Mouse (Mus musculus) megakaryocyte, adult 5-6 weeks (primary cell): ENCODE data around the gene Sel1l3. TPM values are rescaled to one million over a fixed set of nuclear protein-coding genes. Genes with fewer than 3 reads are reported as not detected.

Experiments used
- ATAC-seq: 2 replicates; pipeline ENCODE4 v1.8.0; 2016; ENCODE audit warnings: mild to moderate bottlenecking, inconsistent platforms; ENCODE audit not compliant: poor library complexity, severe bottlenecking
- total RNA-seq, 2 experiments: library from RNA; stranded (forward) in 1 of 2; stranded (reverse) in 1 of 2; fragments of 153-499, 151-499 nt in 1 of 2; fragments of 221-1000, 200-1000 nt in 1 of 2; gene quantifications; 2 replicates each; pipeline versions ENCODE4 v1.2.3 to v1.2.4; 2015 to 2017

Gene Sel1l3
- total RNA-seq, 2 experiments from 2014 or later: 0.04 TPM

DNA sequence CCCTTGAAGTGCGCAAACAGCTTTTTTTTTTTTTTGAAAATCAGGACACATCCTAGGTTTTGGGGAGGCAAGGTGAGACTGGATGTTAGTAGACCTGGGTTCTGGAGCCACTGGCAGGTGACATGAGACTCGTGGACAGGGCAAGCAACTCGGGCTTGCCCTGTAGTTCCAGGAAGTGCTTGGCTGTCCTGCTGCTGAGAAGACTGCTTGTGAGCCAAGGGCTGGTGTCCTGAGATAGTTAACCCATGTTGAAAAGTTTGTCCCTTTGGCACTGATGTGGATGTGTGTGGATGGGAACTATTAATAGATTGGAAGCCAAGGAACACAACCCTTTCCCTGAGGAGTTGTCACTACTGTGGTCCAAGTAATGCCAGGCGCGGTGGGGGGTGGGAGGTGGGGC is 635 bp upstream of the Sel1l3 start:
- ATAC-seq: no peak

DNA sequence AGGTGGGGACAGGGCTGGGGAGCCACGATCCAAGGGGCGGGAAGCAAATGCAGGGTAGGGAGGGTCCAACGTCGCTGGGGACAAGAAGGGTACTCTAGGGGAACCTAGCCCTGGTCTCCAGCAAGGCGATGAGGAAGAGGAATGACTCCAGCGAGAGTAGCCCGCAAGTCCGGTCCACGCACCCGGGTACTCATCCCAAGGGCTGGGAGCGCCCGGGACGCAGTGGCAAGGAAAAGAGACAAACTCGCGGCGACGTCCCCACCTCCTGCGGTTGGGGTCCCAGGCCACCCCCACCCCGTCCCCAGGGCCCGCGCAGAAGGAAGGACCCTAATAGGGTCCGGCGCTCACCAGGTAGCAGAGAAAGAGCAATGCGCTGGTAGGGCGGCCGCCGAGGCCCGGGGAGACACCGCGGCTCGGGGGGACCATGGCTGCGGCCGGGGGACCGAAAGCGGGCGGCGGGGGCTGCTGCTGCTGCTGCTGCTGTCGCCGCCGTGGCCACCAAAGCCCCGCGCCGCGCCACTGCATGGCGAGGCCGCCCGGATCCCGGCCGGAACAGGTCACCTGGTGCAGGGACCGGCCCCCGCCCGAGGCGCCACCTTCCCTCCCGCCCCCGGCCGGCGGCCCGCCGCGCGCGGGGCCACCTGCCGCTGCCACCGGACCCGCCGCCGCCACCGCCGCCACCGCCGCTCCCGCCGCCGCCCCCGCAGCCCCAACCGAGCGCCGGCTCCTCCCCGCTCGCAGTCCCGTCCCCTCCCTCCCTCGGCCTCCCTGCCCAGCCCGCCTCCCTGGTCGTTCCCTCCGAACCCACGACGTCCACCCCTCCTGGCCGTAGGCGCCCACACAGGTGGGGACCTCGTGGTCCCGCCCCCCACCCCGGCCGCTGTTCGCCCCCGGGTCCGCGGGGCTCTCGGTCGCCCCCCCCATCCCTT is 681 bp downstream of the Sel1l3 start:
- no peak; the same call in 1 of the 2 replicates for ATAC-seq

DNA sequence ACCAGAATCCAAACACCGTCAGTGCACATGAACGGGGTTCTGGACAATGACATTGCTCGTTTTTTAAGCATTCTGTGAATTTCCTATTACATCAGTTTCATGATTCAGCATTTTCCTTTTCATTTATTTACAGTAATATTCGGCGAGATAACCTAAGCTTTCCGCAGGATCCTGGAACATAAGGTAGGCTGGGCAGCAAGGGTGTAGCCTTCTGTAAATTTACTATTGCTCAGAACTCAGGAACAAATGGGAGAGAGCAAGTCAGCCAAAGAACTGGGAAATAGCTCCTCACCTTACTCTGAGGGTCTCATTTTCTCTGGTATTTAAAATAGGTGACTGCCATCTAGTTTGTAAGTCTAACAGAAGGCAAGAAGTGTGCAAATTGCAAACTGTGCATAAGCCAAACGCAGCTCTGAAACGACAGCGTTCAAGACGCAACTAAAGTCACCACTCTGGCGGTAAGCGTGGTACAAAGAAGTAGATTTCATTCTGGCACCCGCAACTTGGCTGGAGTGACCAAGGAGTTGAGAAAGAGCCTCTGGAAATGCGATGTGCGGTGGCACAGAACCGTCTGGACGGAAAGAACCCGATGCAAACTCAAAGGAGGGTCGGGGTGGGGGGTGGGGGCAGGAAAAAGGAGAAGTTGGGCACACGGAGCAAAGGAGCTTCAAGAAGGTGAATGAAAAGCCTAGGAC is 1.5 kb downstream of the Sel1l3 start:
- no peak for ATAC-seq

DNA sequence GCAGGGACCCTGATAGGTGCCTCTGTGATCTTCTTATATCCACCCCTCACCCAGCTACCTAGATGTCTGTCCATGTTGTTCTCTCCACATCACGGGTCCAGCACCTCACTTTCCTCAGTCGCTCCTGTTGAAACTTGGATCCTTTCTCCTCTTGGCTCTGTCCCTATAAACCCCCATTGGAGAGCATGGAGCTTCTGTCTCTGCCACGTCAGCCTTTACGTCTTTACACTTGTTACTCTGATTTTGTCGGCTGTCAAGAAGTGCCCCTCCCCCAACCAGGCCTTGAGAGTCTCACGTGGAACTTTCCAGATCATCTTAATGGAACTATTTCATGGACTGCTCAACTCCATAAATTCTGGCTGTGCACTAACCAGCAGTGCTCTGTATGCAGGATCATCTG is 2.5 kb downstream of the Sel1l3 start:
- ATAC-seq: no peak

DNA sequence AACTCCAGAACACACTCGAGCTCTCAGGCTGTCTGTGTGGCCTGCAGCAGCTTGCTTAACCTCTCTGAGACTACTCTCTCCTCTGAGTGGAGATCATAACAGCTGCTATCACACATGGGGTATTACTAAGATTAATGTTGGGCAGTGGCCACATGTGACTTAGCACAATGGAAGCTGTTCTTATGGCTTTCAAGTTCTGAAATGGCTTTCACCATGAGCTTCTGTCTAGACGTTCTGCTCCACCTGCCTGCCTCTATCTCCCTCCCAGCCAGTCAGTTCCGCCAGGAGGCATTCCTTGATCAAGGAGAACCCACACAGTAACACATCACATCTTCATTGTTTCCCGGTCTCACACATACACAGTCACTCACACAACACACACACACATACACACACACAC is 3.2 kb downstream of the Sel1l3 start:
- no peak for ATAC-seq

DNA sequence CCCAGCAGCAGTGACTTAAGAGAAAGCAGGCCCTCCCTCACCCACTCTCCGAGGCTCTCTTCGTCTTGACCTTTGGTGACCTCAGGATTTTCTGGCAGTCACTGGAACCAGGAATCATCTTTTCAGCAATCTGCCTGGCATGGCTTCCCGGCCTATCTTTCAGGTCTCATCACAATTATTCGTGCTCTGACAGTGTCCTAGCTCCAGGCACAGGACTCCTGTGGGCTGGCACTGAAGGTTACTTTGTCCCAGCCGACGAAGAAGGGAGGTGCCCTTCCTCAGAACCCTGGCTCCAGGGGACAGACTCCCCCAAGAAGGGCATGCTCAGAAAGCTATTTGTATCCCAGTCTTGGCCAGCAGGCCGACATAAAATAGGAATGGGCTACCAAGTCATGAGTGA is 4.0 kb downstream of the Sel1l3 start:
- no peak for ATAC-seq

DNA sequence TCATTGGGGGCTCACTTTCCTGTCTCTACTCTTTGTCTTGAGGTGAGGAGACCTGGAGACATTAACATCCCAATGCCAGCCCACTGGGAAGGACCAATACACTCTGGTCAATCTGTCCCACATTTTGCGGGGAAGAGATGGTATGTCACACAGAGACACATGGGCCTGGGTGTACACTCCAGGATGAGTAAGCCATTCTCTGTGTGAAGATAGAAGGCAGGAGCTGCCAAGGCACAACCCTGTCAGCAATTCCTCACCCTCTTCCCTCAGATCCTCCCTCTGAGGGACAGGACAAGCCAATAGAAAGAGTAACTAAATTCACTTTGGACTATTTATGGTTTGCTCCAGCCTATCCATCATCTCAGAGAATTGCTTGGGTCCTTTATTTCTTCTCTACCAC is 5.0 kb downstream of the Sel1l3 start:
- no peak for ATAC-seq

DNA sequence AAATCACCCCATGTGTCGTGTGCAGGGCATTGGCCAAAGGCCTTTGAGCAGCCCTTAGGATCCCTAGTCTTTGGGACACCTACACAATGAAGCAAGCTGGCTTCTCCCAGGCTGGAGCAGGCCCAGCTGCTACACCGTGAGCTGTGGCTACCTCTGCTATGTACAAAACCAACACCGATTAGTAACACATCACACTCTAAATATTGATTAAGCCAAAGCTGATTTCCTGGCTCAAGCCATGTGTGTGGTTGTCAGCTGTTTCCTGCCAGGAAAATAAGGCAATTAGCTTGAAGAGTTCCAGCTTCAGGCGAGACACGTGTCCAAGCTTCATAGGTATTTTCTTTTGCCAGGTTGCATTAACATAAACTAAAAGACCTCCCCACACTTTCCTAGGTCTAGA is 7.2 kb downstream of the Sel1l3 start:
- ATAC-seq: no peak

DNA sequence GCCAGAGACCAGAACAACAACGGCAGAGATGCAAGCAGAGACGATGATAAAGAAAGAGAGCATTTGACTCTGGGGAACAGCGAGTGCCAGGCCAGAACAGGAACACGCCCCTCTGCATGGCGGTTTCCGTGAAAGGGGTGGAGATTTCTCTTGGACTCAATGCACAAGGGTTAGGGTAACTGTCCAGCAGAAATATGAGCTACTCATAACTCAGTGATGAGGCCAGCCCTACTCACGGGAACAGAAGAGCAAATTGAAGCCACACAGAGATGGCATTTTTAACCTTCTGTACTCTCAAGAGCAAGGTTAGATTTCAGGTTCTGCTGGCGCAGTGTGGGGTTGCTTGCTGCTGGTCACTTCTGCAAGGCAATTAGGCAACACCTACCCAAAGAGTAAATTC is 11.0 kb downstream of the Sel1l3 start:
- ATAC-seq: no peak

DNA sequence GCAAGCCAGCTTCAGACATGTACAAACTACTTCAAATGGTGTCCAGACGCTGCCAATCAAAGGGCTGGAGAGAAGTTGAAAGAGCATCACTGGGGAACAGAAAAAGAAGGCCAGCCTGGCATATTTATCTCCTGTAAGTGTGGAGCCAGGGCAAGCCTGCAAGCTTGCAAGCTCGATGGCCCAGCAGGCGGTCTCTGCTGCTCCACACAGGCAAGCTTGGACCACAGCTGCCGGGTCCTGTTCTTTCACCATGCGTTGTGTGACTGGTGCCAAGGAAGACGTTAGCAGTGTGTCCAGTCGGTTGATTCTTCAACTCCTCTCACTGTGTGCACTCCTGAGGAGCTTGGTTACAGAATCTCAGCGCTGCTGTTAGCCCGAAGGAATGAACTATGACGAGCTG is 12.9 kb downstream of the Sel1l3 start:
- no peak for ATAC-seq

DNA sequence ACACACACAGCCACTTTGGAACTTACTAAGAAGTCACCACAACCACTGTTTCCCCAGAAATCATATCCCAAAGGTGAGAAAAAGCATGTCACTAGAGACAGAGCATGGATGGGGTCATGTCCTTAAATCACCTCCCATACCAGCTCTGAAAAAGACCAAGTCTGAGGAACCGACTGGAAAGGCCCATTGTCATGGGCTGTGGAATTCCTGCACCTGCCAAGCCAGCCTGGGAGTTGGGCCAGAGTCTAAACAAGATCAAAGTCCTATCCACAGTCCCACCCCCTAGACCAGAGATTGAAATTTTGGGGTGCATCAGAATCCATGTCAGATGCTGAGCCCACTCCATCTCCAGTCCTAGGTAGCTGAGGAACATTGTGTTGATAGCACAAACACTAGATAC is 15.3 kb downstream of the Sel1l3 start:
- ATAC-seq: no peak

DNA sequence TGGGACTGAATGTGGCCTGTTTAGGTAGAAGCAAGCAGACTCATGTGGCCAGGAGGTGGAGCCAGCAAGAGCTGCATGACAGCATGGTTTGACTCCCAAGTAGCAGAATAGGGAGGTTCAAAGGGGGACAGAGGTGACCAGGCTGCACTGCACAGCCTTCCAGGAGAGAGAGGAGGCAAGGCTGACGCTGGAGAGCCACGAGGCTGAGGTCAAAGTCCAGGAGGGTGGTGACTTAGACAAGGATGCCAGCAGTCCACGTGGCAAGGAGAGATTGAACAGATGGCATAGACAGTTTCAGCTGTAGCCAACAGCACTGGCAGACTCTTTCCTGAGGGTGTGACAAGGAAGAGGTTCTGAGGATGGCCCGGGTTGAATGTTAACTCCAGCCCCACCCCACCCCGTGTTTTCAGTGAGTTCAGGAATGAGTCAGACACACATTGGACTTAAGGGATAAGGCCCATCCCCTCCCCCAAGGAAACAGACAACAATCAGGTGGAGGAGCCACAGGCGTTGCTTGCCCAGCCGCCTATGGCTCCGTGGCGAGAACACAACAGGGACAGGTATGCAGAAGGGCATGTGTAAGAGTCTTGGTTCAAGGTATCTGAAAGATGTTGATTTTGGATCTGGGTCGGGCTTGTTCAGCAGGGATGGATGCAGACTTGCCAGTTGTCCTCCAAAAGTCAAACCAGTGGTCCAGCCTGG is 17.2 kb downstream of the Sel1l3 start:
- ATAC-seq: no peak

DNA sequence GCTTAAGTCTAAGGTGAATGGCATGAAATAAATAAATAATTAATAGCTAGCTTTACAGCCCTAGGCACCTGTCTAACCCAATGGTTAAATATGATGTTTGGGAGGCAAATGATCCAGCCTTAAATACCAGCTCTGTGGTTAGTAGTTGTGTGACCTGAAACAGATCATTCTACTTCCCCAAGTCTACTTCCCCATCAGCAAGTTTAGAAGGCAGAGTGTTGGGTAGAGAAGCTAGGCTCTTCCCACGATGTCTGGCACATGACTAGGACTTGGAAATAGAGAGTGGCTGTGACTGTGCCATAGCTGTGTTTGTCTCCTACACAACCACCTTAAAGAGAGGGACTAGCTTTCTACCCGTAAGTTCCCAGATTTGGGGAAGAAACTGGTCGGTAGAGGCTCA is 18.9 kb downstream of the Sel1l3 start:
- peak; percentile 93 for ATAC-seq

DNA sequence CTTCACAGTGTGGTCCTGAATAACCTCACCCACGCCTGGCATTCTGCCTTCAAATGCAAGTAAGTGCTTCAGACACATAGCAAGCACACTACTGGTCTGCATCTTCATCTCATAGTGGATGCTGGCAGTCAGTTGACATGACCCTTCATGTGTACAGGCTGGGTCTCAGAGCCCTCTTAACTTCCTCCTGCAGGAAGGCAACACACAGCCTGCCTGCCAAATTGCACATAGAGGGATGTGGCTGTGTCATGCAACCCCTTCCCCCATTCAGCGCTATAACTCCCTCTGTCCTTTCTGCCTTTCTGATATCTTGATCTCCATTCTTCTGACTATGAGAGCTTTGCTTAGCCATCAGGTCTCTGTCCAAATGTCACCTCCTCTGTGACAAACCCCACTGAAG is 19.3 kb downstream of the Sel1l3 start:
- ATAC-seq: peak; percentile 44

DNA sequence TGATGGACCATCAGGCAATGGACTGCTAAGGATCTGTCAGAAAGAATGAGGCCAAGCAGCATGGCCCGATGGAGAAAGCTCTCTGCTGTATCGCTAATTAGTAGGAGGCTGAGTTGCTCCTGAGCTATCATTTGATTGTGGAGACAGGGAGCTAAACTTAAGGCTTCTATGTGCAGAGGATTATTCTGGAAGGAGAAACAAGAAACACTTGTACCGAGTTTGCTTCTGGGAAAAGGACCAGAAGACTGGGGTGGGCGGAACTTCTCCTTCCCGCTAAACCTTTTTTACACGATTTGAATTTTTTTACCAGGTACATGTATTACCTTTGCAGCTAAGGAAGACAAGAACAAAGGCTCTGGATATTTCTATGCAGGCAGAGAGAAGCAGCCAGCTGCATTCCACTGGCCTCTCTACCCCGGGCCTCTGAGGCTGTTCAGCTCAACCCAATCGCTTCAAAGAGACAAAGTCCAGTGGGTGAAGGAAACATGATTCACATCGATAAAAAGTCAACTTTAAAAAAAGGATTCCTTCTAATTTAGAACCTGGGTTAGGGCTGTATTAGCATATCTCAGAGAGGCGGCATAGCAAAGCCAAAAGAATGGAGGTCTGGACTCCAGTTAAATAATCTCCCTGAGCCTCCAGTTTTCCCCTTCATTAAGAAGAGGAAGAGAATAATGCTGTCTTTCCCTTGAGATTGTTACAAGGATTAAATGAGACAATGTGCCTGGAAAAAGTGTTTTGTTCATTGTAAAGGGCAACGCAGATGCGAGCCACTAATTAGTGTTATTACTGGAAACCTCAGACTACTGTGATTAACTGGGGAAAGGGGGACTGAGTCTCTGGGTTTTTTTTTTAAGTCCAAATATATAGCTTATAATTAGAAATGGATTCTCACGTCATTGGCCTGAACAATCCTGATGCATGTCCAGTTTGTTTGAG is 20.4 kb downstream of the Sel1l3 start:
- no peak for ATAC-seq

DNA sequence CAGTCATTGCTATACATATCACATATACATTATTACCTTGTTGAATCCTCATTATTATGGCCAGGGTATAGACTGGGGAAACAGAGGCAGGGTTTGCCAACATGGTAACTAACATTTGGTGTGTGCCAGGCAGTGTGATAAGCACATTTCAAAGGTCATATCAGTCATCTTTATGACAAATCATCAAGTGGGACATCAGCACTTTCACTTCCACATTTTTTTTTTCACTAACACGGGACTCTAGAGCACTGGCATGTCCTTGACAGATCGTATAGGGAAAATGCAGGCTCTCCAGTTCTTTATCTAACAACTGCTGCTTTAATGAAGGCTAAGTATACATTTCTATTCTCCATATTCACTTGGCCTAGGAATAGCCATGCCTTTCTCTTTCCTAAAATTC is 25.1 kb downstream of the Sel1l3 start:
- ATAC-seq: peak; percentile 72

DNA sequence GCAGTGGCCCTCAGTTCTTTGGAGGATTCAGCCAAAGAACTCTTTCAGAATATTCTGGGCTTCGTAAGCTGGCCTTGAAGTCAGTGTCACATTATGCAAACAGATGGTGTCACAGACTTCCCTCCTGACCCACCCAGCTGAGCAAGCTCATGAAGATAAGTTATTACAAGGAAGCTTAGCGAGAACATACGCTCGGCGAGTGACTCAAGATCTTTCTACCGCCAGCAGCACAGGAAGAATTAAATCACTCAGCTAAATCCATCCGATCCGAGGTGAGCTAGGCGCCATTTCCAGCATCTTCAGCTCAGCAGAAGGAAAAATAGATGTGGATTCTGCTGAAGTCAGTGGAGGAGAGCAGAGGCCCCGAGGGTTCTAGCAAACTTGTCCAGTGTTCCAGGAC is 26.5 kb downstream of the Sel1l3 start:
- ATAC-seq: no peak; the same call in 1 of the 2 replicates

DNA sequence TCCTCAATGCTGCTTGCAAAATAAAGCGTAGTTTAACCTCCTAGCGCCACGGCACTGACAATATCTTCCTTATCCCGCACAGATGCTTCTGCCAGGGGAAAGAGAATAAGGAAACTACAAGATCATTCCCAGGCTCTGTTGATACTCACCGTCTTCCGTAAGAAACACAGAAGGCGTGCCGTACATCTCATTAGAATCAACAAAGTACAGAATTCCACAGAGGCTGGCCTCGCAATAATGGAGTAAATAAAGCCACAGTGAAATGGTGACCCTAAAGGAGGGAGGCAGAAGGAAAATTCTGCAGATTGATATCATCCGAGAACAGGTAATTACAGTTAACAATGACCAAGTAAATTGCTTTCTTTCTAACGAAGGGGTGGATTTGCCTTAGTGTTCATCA is 27.9 kb downstream of the Sel1l3 start:
- ATAC-seq: no peak

DNA sequence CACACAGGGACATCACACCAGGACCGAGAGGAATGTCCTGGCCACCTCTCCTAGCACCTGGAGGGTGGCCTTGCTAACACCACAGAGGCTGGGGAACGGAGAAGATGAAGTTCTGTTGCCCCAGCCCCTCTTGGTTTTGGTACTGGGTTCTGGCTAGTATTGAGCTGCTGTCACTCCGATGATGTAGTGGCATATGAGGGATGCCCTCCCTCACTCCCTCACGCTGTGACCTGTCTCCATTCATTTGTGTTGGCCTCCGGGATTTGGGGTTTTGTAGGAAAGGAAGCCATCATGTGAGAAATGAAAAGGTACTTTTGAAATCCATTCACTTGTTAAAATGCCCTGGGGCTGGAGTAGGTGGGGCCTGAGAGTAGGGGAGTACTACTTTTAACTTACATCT is 33.8 kb downstream of the Sel1l3 start:
- no peak for ATAC-seq

DNA sequence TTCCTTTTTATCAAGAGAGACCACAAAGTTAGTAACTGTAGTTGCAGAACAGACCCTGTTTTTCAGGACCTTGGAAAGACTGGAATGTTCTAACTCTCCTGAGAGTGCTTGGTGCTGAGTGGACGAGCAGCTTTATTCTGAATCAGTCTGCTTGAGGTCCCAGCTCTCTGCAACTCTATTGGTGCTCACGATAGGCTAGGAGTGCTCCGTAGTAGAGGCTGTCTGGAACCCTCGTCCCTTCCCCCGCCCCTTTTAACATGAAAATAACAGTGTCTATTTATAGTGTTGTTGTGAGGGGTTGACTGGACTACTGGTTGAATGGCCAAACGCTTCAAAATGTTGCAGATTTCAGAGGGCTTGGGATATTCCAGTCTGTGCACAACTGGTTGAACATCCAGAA is 37.0 kb downstream of the Sel1l3 start:
- ATAC-seq: no peak

DNA sequence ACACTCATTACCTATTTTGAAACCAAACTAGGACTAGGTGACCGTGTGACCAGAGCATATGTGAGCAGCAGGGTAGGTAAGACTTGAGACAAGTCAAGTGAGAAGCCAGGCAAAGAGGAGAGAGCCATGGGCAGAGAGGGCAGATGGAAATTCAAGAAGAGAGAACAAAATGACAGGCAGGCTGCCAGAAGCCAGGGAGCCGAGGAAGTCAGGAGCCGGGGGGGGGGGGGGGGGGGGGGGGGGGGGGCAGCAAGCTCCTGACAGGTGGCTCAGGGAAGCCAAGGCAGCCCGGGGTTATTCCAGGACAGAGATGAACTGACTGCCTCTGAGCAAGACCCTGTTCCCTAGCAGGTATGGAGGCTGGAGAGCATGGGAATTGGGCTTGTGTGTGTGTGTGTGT is 37.7 kb downstream of the Sel1l3 start:
- no peak for ATAC-seq
